Mouse (Mus musculus) lung, adult 18-20 months (tissue): ENCODE measurements around the gene Krtap9-5.
A peak's percentile ranks its signal among the peaks of the same experiment; 100 is the strongest.

Experiments
- DNase-seq, 2 experiments: peaks; one replicate each; pipeline ENCODE4 v3.0.0; 2022; ENCODE audit warnings: mixed read lengths in 2 of 2

The Krtap9-5 gene

DNA sequence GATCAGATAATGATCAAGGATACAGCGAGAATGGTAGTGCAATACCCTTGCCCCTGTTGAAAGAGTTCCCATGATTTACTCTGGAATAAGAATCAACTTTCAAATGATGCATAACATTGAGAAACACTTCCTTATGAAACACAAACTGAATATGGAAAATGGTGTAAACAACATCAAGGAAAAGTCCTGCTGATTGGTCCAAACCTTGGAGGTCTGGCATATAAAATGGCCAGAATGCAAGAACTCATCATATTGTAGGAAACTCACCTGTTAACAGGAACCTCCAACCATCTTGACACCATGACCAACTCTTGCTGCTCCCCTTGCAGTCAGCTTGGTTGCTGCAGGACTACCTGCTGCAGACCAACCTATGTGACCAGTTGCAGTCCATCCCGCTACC, at the start of gene Krtap9-5:
TSS of gene Krtap9-5 (plus strand) at position 301 of the 400 bp plus-strand sequence.
- no peak for DNase-seq

GRCm38 (mm10) chr11:99907620-99908019, 40.7 kb upstream of the Krtap9-5 start, which contains the start of gene Krtap31-1:
TSS of gene Krtap31-1 (plus strand) at chr11:99907920.
- DNase-seq = no peak

DNA sequence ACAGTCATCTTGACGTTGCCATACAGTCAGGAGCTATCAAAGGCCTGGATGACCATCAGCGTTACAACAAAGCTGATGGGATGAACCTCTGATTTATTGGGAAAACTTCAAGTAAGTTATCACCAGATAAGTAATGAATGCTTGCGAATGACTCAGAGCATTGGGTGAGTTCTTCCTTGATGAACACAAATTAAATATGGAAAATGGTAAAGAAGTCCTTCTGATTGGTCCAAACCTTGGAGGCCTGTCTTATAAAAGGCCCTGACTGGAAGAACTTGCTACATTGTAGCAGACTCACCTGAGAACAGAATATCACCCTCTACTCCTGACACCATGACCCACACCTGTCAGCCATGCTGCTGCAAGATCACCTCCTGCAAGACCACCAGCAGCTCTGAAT, 33.8 kb upstream of the Krtap9-5 start, which contains the start of gene Gm11565:
TSS of gene Gm11565 (plus strand) at position 301 of the 400 bp plus-strand sequence.
- DNase-seq = no peak

- DNase-seq = no peak
These were observed 12.3 kb upstream of the Krtap9-5 start, which contains the start of gene Krtap31-2 for GRCm38 (mm10) chr11:99935991-99936390. TSS of gene Krtap31-2 (plus strand) at chr11:99936291.

DNA sequence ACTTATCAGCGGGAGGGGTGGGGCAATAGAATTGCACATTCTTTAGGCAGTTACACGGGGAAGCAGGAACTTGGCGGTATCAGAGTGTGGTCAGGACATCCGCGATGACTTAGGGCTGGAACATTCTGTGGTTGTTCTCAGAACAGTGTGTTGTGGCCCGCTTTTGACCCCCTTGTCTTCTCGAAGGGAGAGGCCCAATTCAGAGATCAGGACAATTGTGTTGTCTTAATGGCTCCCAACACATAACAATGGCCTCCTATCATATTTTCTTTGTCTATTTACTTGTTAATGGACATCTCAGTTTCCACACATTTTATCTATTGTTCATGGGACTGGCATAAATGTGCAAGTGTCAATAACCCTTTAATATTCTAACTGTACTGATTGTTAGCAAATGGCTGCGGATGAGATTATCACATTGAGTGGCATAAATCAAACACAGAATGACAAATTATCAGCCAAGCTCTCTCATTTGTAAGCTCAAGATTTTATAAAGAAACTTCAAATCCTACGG, 10.5 kb upstream of the Krtap9-5 start:
- DNase-seq = no peak

DNA sequence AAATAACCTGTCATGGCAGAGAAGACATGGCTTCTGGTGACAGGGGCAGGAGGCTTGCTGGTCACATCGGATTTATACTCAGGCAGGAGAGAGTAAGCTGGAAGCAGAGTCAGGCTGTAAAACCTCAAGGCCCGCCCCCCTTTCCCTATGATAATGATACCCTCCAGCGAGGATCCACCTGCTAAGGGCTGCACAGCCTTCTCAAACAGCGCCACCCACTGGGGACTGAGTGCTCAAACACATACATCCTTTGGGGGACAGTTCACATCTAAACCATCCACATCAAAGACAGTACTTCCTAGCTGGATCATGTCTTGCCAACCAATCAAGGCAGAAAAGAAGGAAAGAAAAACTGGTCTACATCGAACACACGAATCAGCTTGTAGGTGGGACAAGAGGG, 15.9 kb downstream of the Krtap9-5 start:
- no peak for DNase-seq

GRCm38 (mm10) chr11:99965961-99966360, 17.7 kb downstream of the Krtap9-5 start:
- no peak for DNase-seq

GRCm38 (mm10) chr11:99978953-99979352, 30.7 kb downstream of the Krtap9-5 start, which contains the start of gene Krtap29-1:
TSS of gene Krtap29-1 (minus strand) at chr11:99979053.
- no peak for DNase-seq

GRCm38 (mm10) chr11:99982731-99983130, 34.5 kb downstream of the Krtap9-5 start:
- DNase-seq = no peak

- DNase-seq = no peak
These were observed 35.2 kb downstream of the Krtap9-5 start for GRCm38 (mm10) chr11:99983442-99983841.

- DNase-seq = no peak
These were observed 37.2 kb downstream of the Krtap9-5 start for GRCm38 (mm10) chr11:99985291-99986092.

GRCm38 (mm10) chr11:99986180-99986647, 37.9 kb downstream of the Krtap9-5 start, which contains the start of gene Krtap16-1:
TSS of gene Krtap16-1 (minus strand) at chr11:99986597.
- DNase-seq = no peak

- no peak for DNase-seq
These were observed 40.3 kb downstream of the Krtap9-5 start for GRCm38 (mm10) chr11:99988530-99988929.

GRCm38 (mm10) chr11:99989881-99990405, 41.7 kb downstream of the Krtap9-5 start:
- no peak for DNase-seq

- no peak for DNase-seq
These were observed 42.3 kb downstream of the Krtap9-5 start for GRCm38 (mm10) chr11:99990571-99990970.

GRCm38 (mm10) chr11:99993620-99994383, 45.5 kb downstream of the Krtap9-5 start, which contains the start of gene Krtap17-1:
TSS of gene Krtap17-1 (minus strand) at chr11:99993994.
- DNase-seq = peak; percentile 17 to 56

GRCm38 (mm10) chr11:99994384-99994661, 46.0 kb downstream of the Krtap9-5 start:
- peak in 1 of 2 experiments; percentile 36 for DNase-seq

DNA sequence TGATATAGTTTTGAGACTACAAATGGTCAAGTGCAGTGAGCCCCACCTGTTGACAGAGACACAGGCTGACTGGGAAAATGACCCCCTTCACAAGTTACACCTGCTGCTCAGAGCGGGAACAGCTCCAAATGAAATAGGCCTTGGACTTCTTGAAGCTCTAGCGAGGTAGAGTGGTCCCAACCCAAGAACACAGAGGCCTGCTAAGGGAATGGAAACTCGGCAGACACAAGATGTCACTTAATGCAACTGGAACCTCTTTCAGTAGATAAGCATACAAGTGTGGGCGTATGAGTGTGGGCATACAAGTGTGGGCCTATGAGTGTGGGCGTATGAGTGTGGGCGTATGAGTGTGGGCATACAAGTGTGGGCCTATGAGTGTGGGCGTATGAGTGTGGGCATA, 50.8 kb downstream of the Krtap9-5 start:
- DNase-seq = no peak
